Comparison of ENCODE assay signal across 8 mouse cellular contexts in the genomic region with DNA sequence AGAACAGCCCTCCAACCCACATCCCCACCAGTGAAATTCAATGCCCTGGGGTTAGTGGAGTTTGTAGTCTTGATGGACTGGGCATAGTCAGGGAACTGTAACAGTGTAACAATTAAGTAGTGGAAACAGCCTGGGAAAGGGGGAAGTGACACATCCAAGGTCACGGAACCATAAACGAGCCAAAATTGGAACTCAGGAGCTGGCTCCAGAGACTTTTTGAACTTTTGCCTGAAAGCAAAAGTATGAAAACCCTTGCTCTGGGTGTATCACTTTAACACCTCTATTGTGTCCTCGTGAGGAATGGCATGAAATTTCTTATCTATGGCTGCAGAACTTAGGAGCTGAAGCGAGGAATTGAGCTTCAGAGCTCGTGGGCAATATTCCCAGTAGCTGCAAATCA. TPM values are rescaled to one million over a fixed set of nuclear protein-coding genes. Genes with fewer than 3 reads are reported as not detected.
DNase-seq lines count a peak whose midpoint lies in the region; ATAC-seq and TF ChIP-seq lines count a peak whose summit lies in the region.

No protein-coding gene starts in this region.

- no peaks in the 10 kb centered on the region for H3K36me3 ChIP-seq in kidney, adult 2 months (ENCODE audit: control insufficient read depth, insufficient read depth, low read length)
- no peaks in the 10 kb centered on the region for H3K36me3 ChIP-seq in hindbrain, embryonic 14.5 days (replicated peaks; ENCODE audit: control insufficient read depth, insufficient read depth)
- no peaks in the 10 kb centered on the region for H3K36me3 ChIP-seq in midbrain, embryonic 15.5 days (replicated peaks)

- DNase-seq in kidney, adult 2 months: peak; percentile 35
- DNase-seq in kidney, postnatal 4 days: no peak
- DNase-seq in hindbrain, embryonic 14.5 days (ENCODE audit: low spot score): no peak
- DNase-seq in B cell, adult 2 months: no peak
- DNase-seq in left cerebral cortex, adult 18-20 months (ENCODE audit: low spot score in 2 of 2): no peak
- DNase-seq in cerebellum, adult 11-12 months: no peak

- no peak for TF ChIP-seq CTCF in kidney, adult 2 months (conservative IDR thresholded peaks at IDR 0.05; ENCODE audit: insufficient read depth, insufficient read length, low read depth, low read length)

- H3K4me1 ChIP-seq in kidney, adult 2 months (ENCODE audit: control insufficient read depth, insufficient read depth, low read length): peaks cover 47% of the 10 kb centered on the region
- peaks cover 37% of the 10 kb centered on the region for H3K4me1 ChIP-seq in brown adipose tissue, adult 24 weeks (ENCODE audit: control insufficient read depth, insufficient read depth, insufficient read length, low read length)
- H3K4me1 ChIP-seq in hindbrain, embryonic 14.5 days (replicated peaks; ENCODE audit: control insufficient read depth, insufficient read depth, low read length): peaks cover 18% of the 10 kb centered on the region
- peaks cover 24% of the 10 kb centered on the region for H3K4me1 ChIP-seq in midbrain, embryonic 15.5 days

- WGBS in kidney, adult 2 months: 7% methylated on average over 5 of the region's 5 CpGs
- 89% methylated on average over 5 of the region's 5 CpGs for WGBS in hindbrain, embryonic 14.5 days
- 86% methylated on average over 5 of the region's 5 CpGs for WGBS in midbrain, embryonic 15.5 days

- ATAC-seq in hindbrain, embryonic 14.5 days (ENCODE audit: low FRiP score): no peak
- ATAC-seq in midbrain, embryonic 15.5 days (replicated peaks): no peak

- no peaks in the 10 kb centered on the region for H3K27me3 ChIP-seq in kidney, adult 2 months (replicated peaks; ENCODE audit: control insufficient read depth, insufficient read depth, low read length)
- H3K27me3 ChIP-seq in hindbrain, embryonic 14.5 days (ENCODE audit: control insufficient read depth, insufficient read depth, low read length): no peaks in the 10 kb centered on the region
- H3K27me3 ChIP-seq in midbrain, embryonic 15.5 days (replicated peaks): no peaks in the 10 kb centered on the region

- H3K4me3 ChIP-seq in kidney, adult 2 months (ENCODE audit: insufficient read depth, low read depth, low read length): peak overlapping the region; percentile 84; the same call in 1 of the 2 replicates
- H3K4me3 ChIP-seq in brown adipose tissue, adult 24 weeks (ENCODE audit: insufficient read depth, low read depth, low read length): peak overlapping the region; percentile 97; the same call in 1 of the 2 replicates
- H3K4me3 ChIP-seq in hindbrain, embryonic 14.5 days (replicated peaks; ENCODE audit: low read length): peak overlapping the region; percentile 90; the same call in 1 of the 2 replicates
- peak overlapping the region; percentile 92 for H3K4me3 ChIP-seq in midbrain, embryonic 15.5 days

- H3K27ac ChIP-seq in kidney, adult 2 months (ENCODE audit: insufficient read depth, low read depth, low read length): peak overlapping the region; percentile 97
- H3K27ac ChIP-seq in brown adipose tissue, adult 24 weeks (replicated peaks; ENCODE audit: low read depth, low read length): peak overlapping the region; percentile 97
- no peak overlapping the region for H3K27ac ChIP-seq in hindbrain, embryonic 14.5 days
- no peak overlapping the region for H3K27ac ChIP-seq in midbrain, embryonic 15.5 days

- no peaks in the 10 kb centered on the region for H3K9me3 ChIP-seq in hindbrain, embryonic 14.5 days (ENCODE audit: control insufficient read depth, low read length)
- H3K9me3 ChIP-seq in midbrain, embryonic 15.5 days: no peaks in the 10 kb centered on the region

- H3K9ac ChIP-seq in hindbrain, embryonic 14.5 days: peak overlapping the region; percentile 90
- peak overlapping the region; percentile 92; the same call in 1 of the 2 replicates for H3K9ac ChIP-seq in midbrain, embryonic 15.5 days

- no peak for TF ChIP-seq POLR2A in kidney, adult 2 months (IDR thresholded peaks at IDR 0.05; ENCODE audit: low read depth, low read length)

- peak overlapping the region; percentile 93 for H3K4me2 ChIP-seq in hindbrain, embryonic 14.5 days (replicated peaks)
- H3K4me2 ChIP-seq in midbrain, embryonic 15.5 days: peak overlapping the region; percentile 94

RNA-seq across cellular contexts. Expression of a gene that starts 1.6 kb away (rescaled TPM):
- polyA plus RNA-seq in kidney, adult 2 months (2012; rRNA removed): 54.2 and 66.1 TPM in 2 replicates
- polyA plus RNA-seq in brown adipose tissue, adult 24 weeks (2012; ENCODE audit: insufficient read depth, insufficient read length, missing spikeins): 28.2 and 41.7 TPM in 2 replicates
- polyA plus RNA-seq in hindbrain, embryonic 14.5 days (2014; fragmentation: Nextera tagmentation; extraction: Ambion mirVana): 14.2 and 14.5 TPM in 2 replicates
- polyA plus RNA-seq in midbrain, embryonic 15.5 days (2015; fragmentation: Nextera tagmentation; extraction: Ambion mirVana): 26.3 and 28.1 TPM in 2 replicates
- 10 to 100 TPM; 27.0 to 27.9 TPM for total RNA-seq in left cerebral cortex, adult 18-20 months (2021)

RNA-seq across cellular contexts. Expression of a gene that starts 17.9 kb away (rescaled TPM):
- 47.1 and 65.2 TPM in 2 replicates for polyA plus RNA-seq in kidney, adult 2 months (2012; rRNA removed)
- 5.1 and 7.7 TPM in 2 replicates for polyA plus RNA-seq in brown adipose tissue, adult 24 weeks (2012; ENCODE audit: insufficient read depth, insufficient read length, missing spikeins)
- 74.7 and 80.0 TPM in 2 replicates for polyA plus RNA-seq in hindbrain, embryonic 14.5 days (2014; fragmentation: Nextera tagmentation; extraction: Ambion mirVana)
- polyA plus RNA-seq in midbrain, embryonic 15.5 days (2015; fragmentation: Nextera tagmentation; extraction: Ambion mirVana): 102 TPM in 2 replicates
- total RNA-seq in left cerebral cortex, adult 18-20 months (2021): 10 to 100 TPM; 52.1 to 54.8 TPM

RNA-seq across cellular contexts. Expression of a gene that starts 42.7 kb away (rescaled TPM):
- not detected in 2 replicates for polyA plus RNA-seq in kidney, adult 2 months (2012; rRNA removed)
- not detected in 2 replicates for polyA plus RNA-seq in brown adipose tissue, adult 24 weeks (2012; ENCODE audit: insufficient read depth, insufficient read length, missing spikeins)
- polyA plus RNA-seq in hindbrain, embryonic 14.5 days (2014; fragmentation: Nextera tagmentation; extraction: Ambion mirVana): not detected in 2 replicates
- polyA plus RNA-seq in midbrain, embryonic 15.5 days (2015; fragmentation: Nextera tagmentation; extraction: Ambion mirVana): not detected in 2 replicates
- not detected for total RNA-seq in left cerebral cortex, adult 18-20 months (2021)

Comparison
In these comparisons a context has a peak if more than half of its experiments do, and no peak if none do; other contexts are left out.
1. H3K27ac ChIP-seq: peak in kidney, adult 2 months (single experiment) and brown adipose tissue, adult 24 weeks (single experiment); none in hindbrain, embryonic 14.5 days (single experiment) and midbrain, embryonic 15.5 days (single experiment).
2. Peak in every context shown above with its lines, with median percentiles within 50 percentile points of each other: H3K4me3 ChIP-seq.